Mouse (Mus musculus) stomach, embryonic 16.5 days (tissue): ENCODE results near the gene Gm1553. TPM values are rescaled to one million over a fixed set of nuclear protein-coding genes. Genes with fewer than 3 reads are reported as not detected.

ENCODE experiments used
- ATAC-seq: fragments of 200-750 bp; cut with Nextera tagmentation; 2 replicates; pipeline ENCODE4 v1.8.0; 2017; ENCODE audit warnings: moderate number of reproducible peaks, moderate TSS enrichment; ENCODE audit not compliant: insufficient read depth, low FRiP score
- H3K27ac ChIP-seq: fragments of 300-500 bp; sonication (generic); 2 replicates; pipeline ENCODE4 v1.5.1; 2014; ENCODE audit warnings: low read length
- H3K27me3 ChIP-seq: fragments of 300-500 bp; sonication (generic); 2 replicates; pipeline ENCODE4 v1.6.1; 2014; ENCODE audit warnings: low read length, control low read depth, mixed read lengths; ENCODE audit not compliant: control insufficient read depth, insufficient read depth
- H3K36me3 ChIP-seq: fragments of 300-500 bp; sonication (generic); 2 replicates; pipeline ENCODE4 v1.6.1; 2014; ENCODE audit warnings: low read length; ENCODE audit not compliant: control insufficient read depth, insufficient read depth
- H3K4me1 ChIP-seq: fragments of 300-500 bp; sonication (generic); 2 replicates; pipeline ENCODE4 v1.6.1; 2014; ENCODE audit warnings: low read length, control low read depth, mixed read lengths; ENCODE audit not compliant: control insufficient read depth, insufficient read depth
- H3K4me2 ChIP-seq: fragments of 300-500 bp; sonication (generic); 2 replicates; pipeline ENCODE4 v1.6.1; 2014; ENCODE audit warnings: low read depth, low read length, mixed read lengths
- H3K4me3 ChIP-seq: fragments of 300-500 bp; sonication (generic); replicated peaks from 2 replicates; pipeline ENCODE4 v1.5.1; 2014; ENCODE audit warnings: mild to moderate bottlenecking, low read length
- H3K9ac ChIP-seq: fragments of 300-500 bp; sonication (generic); 2 replicates; pipeline ENCODE4 v1.6.1; 2014; ENCODE audit warnings: low read length
- H3K9me3 ChIP-seq: fragments of 300-500 bp; sonication (generic); replicated peaks from 2 replicates; pipeline ENCODE4 v1.6.1; 2016; ENCODE audit warnings: low read length, control low read depth; ENCODE audit not compliant: control insufficient read depth
- WGBS: fragments of 180-500 bp; shearing (Covaris S2); extraction: QIAGEN DNeasy Blood & Tissue Kit; methylation state at CpG from one replicate; pipeline ENCODE4 v1.1.7; 2014; 5-methylcytosine and 5-hydroxymethylcytosine counted together
- polyA plus RNA-seq: library from polyadenylated mRNA; unstranded; fragments of >200 nt; fragmentation: Nextera tagmentation; extraction: Ambion mirVana; gene quantifications from 2 replicates; pipeline ENCODE4 v1.2.1, GENCODE M21; 2015

Gm1553 gene
- not detected in 2 replicates for polyA plus RNA-seq

DNA sequence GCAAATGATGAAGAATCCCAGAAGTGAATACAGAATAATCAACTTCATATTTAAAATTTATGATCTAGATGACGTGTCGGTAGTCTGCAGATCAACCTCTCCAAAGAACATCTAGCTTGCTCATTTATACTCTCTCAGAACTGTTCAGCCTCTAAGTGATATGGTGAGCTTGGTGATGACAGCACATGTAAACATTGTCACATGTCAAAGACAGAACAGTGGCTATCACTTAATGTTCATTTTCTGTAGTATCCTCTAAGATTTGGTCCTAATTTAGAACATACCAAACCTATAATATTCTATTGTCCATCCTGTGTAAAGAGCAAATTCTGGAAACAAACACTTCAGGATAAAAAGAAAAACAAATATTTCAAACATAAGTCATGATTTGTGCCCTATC is at the start of gene Gm1553:
TSS of gene Gm1553 (minus strand) at position 101 of the 400 bp plus-strand sequence.
- Histone ChIP-seq H3K4me1 (no peaks in the 10 kb centered on the region), H3K4me2 (no peak within 1 kb of the TSS), H3K27me3 (no peaks in the 10 kb centered on the region), H3K9me3 (no peaks in the 10 kb centered on the region), H3K4me3 (no peak within 1 kb of the TSS), H3K9ac (no peak within 1 kb of the TSS), H3K27ac (no peak within 1 kb of the TSS), H3K36me3 (no peaks in the 10 kb centered on the region)
- ATAC-seq, result no peak
- WGBS, result 85% methylated on average over 2 of the region's 2 CpGs

Other genes starting within 250 kb of the Gm1553 start
- not detected in 2 replicates for gene 4932415D10Rik, start 176.0 kb downstream of the Gm1553 start, polyA plus RNA-seq
- gene Gm4924, start 138.4 kb downstream of the Gm1553 start, polyA plus RNA-seq, result 6.2 and 8.5 TPM in 2 replicates
- gene 1190007I07Rik, start 130.6 kb upstream of the Gm1553 start, polyA plus RNA-seq, result 36.2 and 42.1 TPM in 2 replicates
- 105 and 111 TPM in 2 replicates for gene Tdg, start 137.2 kb upstream of the Gm1553 start, polyA plus RNA-seq
- gene Glt8d2, start 198.0 kb upstream of the Gm1553 start, polyA plus RNA-seq, result 9.1 and 9.7 TPM in 2 replicates
- 36.0 and 45.1 TPM in 2 replicates for gene Hcfc2, start 203.5 kb upstream of the Gm1553 start, polyA plus RNA-seq